Mouse (Mus musculus) midbrain, embryonic 15.5 days (tissue): Measurements from ENCODE around the gene Ppp1r8. TPM values are rescaled to one million over a fixed set of nuclear protein-coding genes. Genes with fewer than 3 reads are reported as not detected.
A peak's percentile ranks its signal among the peaks of the same experiment; 100 is the strongest.

Source experiments
- ATAC-seq: fragments of 200-750 bp; cut with Nextera tagmentation; replicated peaks from 2 replicates; pipeline ENCODE4 v1.8.0; 2017; ENCODE audit warnings: moderate TSS enrichment
- H3K27ac ChIP-seq: fragments of 300-500 bp; sonication (generic); 2 replicates; pipeline ENCODE4 v1.5.1; 2015; ENCODE audit warnings: mild to moderate bottlenecking, inconsistent platforms
- H3K27me3 ChIP-seq: fragments of 300-500 bp; sonication (generic); replicated peaks from 2 replicates; pipeline ENCODE4 v1.6.1; 2015; ENCODE audit warnings: inconsistent platforms
- H3K36me3 ChIP-seq: fragments of 300-500 bp; sonication (generic); replicated peaks from 2 replicates; pipeline ENCODE4 v1.6.1; 2015; ENCODE audit warnings: inconsistent platforms
- H3K4me1 ChIP-seq: fragments of 300-500 bp; sonication (generic); 2 replicates; pipeline ENCODE4 v1.6.1; 2015; ENCODE audit warnings: inconsistent platforms
- H3K4me2 ChIP-seq: fragments of 300-500 bp; sonication (generic); 2 replicates; pipeline ENCODE4 v1.6.1; 2015; ENCODE audit warnings: inconsistent platforms, mild to moderate bottlenecking, moderate library complexity
- H3K4me3 ChIP-seq: fragments of 300-500 bp; sonication (generic); 2 replicates; pipeline ENCODE4 v1.5.1; 2015; ENCODE audit warnings: mild to moderate bottlenecking, inconsistent platforms
- H3K9ac ChIP-seq: fragments of 300-500 bp; sonication (generic); 2 replicates; pipeline ENCODE4 v1.6.1; 2015; ENCODE audit warnings: mild to moderate bottlenecking, inconsistent platforms
- H3K9me3 ChIP-seq: fragments of 300-500 bp; sonication (generic); 2 replicates; pipeline ENCODE4 v1.6.1; 2016; ENCODE audit warnings: inconsistent platforms
- WGBS: fragments of 180-500 bp; shearing (Covaris S2); methylation state at CpG from one replicate; pipeline ENCODE4 v1.1.7; 2015; ENCODE audit warnings: mixed read lengths; 5-methylcytosine and 5-hydroxymethylcytosine counted together
- polyA plus RNA-seq: library from polyadenylated mRNA; unstranded; fragments of >200 nt; fragmentation: Nextera tagmentation; extraction: Ambion mirVana; gene quantifications from 2 replicates; pipeline ENCODE4 v1.2.1, GENCODE M21; 2015

Gene Ppp1r8
- polyA plus RNA-seq, 1 experiment from 2014 or later, result 52.8 TPM

DNA sequence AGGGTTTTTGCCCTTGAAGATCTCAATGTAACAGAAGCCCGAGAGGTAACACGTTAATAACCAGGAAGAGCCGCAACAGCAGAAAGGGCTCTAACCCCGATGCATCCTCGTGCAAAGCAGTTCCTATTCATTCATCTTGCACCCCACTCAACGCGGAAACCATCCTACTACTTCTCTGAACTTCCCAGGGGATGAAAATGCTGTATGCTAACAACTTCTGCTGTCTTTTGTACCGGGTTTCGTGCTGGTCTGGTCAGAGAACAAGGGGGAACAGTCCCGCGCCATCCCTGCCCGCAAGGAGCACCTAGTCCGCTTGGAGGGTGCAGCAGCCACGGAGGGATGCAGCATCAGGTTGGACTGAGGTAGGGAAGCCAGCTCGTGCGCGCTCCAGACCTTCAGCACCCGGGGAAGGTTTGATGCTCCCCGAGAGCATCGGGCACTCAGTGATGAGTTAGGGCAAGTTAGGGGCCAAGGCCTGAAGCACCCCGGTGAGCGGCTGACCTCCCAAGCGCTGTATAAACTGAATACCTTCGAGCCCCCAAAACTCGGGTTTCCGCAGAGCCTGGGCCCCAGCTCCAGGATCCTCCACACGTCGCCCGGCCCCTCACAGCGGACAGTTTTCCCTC lies 575 bp downstream of the Ppp1r8 start:
- Histone ChIP-seq H3K9me3 (no peaks in the 10 kb centered on the region), H3K4me3 (peak overlapping the region; percentile 88), H3K9ac (peak overlapping the region; percentile 89), H3K36me3 (peaks cover 9% of the 10 kb centered on the region; the same call in 1 of the 2 replicates), H3K27me3 (no peaks in the 10 kb centered on the region), H3K27ac (peak overlapping the region; percentile 84), H3K4me1 (peaks cover 18% of the 10 kb centered on the region), H3K4me2 (peak overlapping the region; percentile 82)
- peak; percentile 55 for ATAC-seq
- under 1% methylated on average over 30 of the region's 30 CpGs for WGBS

DNA sequence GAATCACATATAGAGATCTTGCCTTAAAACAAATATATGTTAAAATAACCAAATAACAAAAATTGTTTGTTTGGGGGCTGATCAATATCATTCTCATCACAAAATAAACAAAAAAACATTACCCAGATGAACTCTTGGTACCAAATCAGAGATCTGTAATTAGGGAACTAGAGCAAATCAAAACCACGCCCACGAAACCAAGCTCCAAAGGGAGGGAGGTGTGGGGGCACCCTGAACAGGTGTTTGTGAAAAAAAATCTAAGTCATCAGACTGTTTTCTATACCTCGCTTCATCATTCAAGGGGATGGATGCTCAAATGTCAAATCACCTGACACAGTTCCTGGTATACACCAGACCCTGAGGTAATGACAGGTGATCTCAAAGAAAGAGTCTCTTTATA lies 1.5 kb downstream of the Ppp1r8 start:
- 90% methylated on average over 3 of the region's 3 CpGs for WGBS
- Histone ChIP-seq H3K4me2 (peak overlapping the region; percentile 82), H3K27ac (no peak overlapping the region; the same call in 1 of the 2 replicates), H3K4me3 (peak overlapping the region; percentile 88), H3K9me3 (no peaks in the 10 kb centered on the region), H3K4me1 (peaks cover 18% of the 10 kb centered on the region), H3K9ac (peak overlapping the region; percentile 89), H3K36me3 (peaks cover 9% of the 10 kb centered on the region; the same call in 1 of the 2 replicates), H3K27me3 (no peaks in the 10 kb centered on the region)
- no peak for ATAC-seq

DNA sequence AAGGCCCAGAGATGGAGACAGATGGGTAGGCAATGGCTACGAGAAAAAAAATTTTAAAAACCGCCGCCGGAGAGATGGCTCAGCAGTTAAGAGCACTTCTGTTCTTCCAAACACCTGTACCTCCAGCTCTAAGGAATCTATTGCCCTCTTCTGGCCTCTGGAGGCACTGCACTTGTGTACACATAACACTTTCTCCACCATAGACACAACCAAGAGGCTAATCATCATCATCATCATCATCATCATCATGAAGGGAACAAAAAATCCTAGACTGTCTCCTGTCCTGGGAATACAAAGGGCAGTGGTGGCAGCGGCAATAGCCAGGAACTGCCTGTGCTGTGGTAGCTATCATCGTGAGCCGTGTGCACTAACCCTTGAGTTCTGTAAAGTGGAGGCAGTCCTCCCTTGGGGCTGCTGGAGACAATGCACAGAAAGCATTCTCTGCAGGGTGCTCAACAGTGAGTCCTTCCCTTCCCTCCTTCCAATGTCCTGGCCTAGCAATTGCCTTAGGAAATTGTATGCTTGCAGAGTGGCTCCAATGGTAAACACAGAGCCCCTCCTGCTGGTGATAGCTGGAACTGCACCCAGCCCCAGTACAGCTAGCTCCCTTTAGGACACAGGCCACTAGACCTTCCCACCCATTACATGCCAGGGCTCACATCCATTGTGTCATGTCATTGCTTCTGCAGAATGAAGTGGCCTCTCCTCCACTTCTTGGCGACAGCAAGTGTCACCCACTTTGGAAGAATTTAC lies 19.2 kb downstream of the Ppp1r8 start:
- Histone ChIP-seq H3K36me3 (peaks cover 36% of the 10 kb centered on the region), H3K4me2 (no peak overlapping the region), H3K27me3 (no peaks in the 10 kb centered on the region), H3K4me1 (no peaks in the 10 kb centered on the region), H3K9me3 (0 out of 2 replicates have a peak, but pooled peaks cover 3% of the 10 kb centered on the region), H3K27ac (no peak overlapping the region), H3K9ac (no peak overlapping the region), H3K4me3 (no peak overlapping the region)
- WGBS, result 76% methylated on average over 8 of the region's 8 CpGs
- ATAC-seq, result no peak

GRCm38 (mm10) chr4:132818442-132818841 lies 24.5 kb downstream of the Ppp1r8 start:
- Histone ChIP-seq H3K9ac (no peak overlapping the region), H3K4me1 (no peaks in the 10 kb centered on the region), H3K4me3 (no peak overlapping the region), H3K9me3 (0 out of 2 replicates have a peak, but pooled peaks cover 3% of the 10 kb centered on the region), H3K27me3 (no peaks in the 10 kb centered on the region), H3K27ac (no peak overlapping the region), H3K36me3 (no peaks in the 10 kb centered on the region), H3K4me2 (no peak overlapping the region)
- ATAC-seq, result no peak
- WGBS, result 56% methylated on average over 2 of the region's 2 CpGs

DNA sequence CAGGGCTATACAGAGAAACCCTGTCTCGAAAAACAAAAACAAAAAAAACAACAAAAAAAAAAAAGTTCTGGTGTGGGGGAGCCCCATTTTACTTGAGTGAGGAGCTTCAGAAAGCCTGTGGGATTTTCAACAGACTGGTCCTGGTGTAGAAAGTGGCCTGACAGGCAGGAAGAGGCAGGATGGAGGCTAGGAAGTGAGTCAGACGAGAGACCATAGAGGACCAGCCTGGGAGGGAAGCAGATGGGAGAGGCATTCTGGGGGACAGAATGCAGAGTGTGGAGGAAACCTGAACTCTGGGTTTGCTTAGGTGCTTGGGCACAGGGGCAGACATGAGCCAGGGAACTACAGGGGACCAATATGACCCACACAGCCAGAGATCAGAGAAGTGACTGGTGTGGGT lies 26.1 kb downstream of the Ppp1r8 start:
- no peak overlapping the region for H3K4me3 ChIP-seq
- H3K27me3 ChIP-seq, result no peaks in the 10 kb centered on the region
- H3K9ac ChIP-seq, result no peak overlapping the region
- 71% methylated on average over 2 of the region's 2 CpGs for WGBS
- H3K9me3 ChIP-seq, result 0 out of 2 replicates have a peak, but pooled peaks cover 3% of the 10 kb centered on the region
- no peak for ATAC-seq
- no peaks in the 10 kb centered on the region for H3K4me1 ChIP-seq
- no peaks in the 10 kb centered on the region for H3K36me3 ChIP-seq
- H3K27ac ChIP-seq, result no peak overlapping the region
- H3K4me2 ChIP-seq, result no peak overlapping the region

DNA sequence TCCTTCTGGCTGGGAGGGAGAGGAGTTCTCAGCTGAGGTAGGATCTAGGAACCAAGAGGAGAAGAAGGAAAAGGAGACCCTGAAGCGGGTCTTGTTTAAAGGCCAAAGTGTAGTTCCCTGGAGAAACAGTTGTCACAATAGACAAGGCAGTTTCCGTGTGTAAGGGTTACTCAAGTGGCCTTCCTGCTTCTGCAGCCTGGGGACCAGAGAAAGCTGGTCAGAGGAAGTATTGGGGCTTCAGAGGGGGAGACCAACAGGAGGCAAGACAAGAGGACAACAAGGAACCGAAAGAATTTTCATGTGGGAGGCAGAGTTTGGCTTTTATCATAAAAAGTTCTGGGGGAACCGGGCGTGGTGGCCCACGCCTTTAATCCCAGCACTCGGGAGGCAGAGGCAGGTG lies 26.6 kb downstream of the Ppp1r8 start:
- WGBS, result 82% methylated on average over 7 of the region's 7 CpGs
- ATAC-seq, result no peak
- H3K4me1 ChIP-seq, result no peaks in the 10 kb centered on the region

GRCm38 (mm10) chr4:132809621-132810020 lies 33.3 kb downstream of the Ppp1r8 start:
- 88% methylated on average over 5 of the region's 5 CpGs for WGBS
- Histone ChIP-seq H3K27ac (no peak overlapping the region), H3K27me3 (no peaks in the 10 kb centered on the region)

More for the DNA sequence above, 26.6 kb downstream of the Ppp1r8 start:
- H3K4me3 ChIP-seq, result no peak overlapping the region
- H3K36me3 ChIP-seq, result no peaks in the 10 kb centered on the region
- H3K27me3 ChIP-seq, result no peaks in the 10 kb centered on the region
- H3K27ac ChIP-seq, result no peak overlapping the region
- H3K9me3 ChIP-seq, result 0 out of 2 replicates have a peak, but pooled peaks cover 3% of the 10 kb centered on the region
- H3K9ac ChIP-seq, result no peak overlapping the region
- no peak overlapping the region for H3K4me2 ChIP-seq

GRCm38 (mm10) chr4:132807771-132808641 lies 35.0 kb downstream of the Ppp1r8 start:
- Histone ChIP-seq H3K4me3 (no peak overlapping the region), H3K4me1 (no peaks in the 10 kb centered on the region), H3K27ac (no peak overlapping the region), H3K36me3 (no peaks in the 10 kb centered on the region), H3K27me3 (no peaks in the 10 kb centered on the region), H3K4me2 (no peak overlapping the region), H3K9me3 (no peaks in the 10 kb centered on the region), H3K9ac (no peak overlapping the region)
- WGBS, result 80% methylated on average over 5 of the region's 5 CpGs
- ATAC-seq, result no peak

More at GRCm38 (mm10) chr4:132809621-132810020, 33.3 kb downstream of the Ppp1r8 start:
- ATAC-seq, result no peak
- H3K9me3 ChIP-seq, result no peaks in the 10 kb centered on the region
- H3K4me3 ChIP-seq, result no peak overlapping the region
- H3K4me1 ChIP-seq, result no peaks in the 10 kb centered on the region
- H3K4me2 ChIP-seq, result no peak overlapping the region
- no peak overlapping the region for H3K9ac ChIP-seq
- no peaks in the 10 kb centered on the region for H3K36me3 ChIP-seq

DNA sequence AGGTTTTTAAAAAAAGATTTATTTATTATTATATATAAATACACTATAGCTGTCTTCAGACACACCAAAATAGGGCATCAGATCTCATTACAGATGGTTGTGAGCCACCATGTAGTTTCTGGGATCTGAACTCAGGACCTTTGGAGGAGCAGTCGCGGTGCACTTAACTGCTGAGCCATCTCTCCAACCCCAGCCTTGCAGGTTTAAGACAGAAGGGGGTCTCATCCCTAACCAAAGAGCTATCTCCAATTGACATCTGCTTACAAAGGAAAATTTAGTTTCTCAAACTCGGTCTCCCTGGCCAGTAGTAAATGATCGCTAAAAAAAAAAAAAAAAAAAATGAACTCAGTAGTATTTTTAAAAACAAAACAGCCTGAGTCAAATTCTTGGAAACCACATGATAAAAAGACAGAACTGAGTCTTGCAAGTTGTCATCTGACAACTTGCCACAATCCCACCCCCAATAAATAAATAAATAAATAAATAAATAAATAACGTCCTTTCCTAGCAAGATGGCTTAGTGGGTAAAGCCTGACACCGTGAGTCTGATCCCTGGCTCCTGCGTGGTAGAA lies 36.3 kb downstream of the Ppp1r8 start:
- no peak for ATAC-seq

GRCm38 (mm10) chr4:132805599-132806197 lies 37.3 kb downstream of the Ppp1r8 start:
- WGBS, result 88% methylated on average over 12 of the region's 12 CpGs
- Histone ChIP-seq H3K36me3 (no peaks in the 10 kb centered on the region), H3K9me3 (no peaks in the 10 kb centered on the region), H3K4me1 (no peaks in the 10 kb centered on the region), H3K4me2 (no peak overlapping the region), H3K27me3 (no peaks in the 10 kb centered on the region), H3K9ac (no peak overlapping the region), H3K27ac (no peak overlapping the region), H3K4me3 (no peak overlapping the region)
- ATAC-seq, result no peak

More for the DNA sequence above, 36.3 kb downstream of the Ppp1r8 start:
- no peak overlapping the region for H3K27ac ChIP-seq
- no peak overlapping the region for H3K4me2 ChIP-seq
- no peak overlapping the region for H3K4me3 ChIP-seq
- no peaks in the 10 kb centered on the region for H3K36me3 ChIP-seq
- H3K27me3 ChIP-seq, result no peaks in the 10 kb centered on the region
- no peaks in the 10 kb centered on the region for H3K4me1 ChIP-seq
- no peaks in the 10 kb centered on the region for H3K9me3 ChIP-seq
- 93% methylated on average over 7 of the region's 7 CpGs for WGBS
- H3K9ac ChIP-seq, result no peak overlapping the region

- 86% methylated on average over 5 of the region's 5 CpGs for WGBS
- Histone ChIP-seq H3K9me3 (no peaks in the 10 kb centered on the region), H3K4me2 (no peak overlapping the region), H3K27ac (no peak overlapping the region), H3K4me3 (no peak overlapping the region), H3K4me1 (no peaks in the 10 kb centered on the region), H3K36me3 (no peaks in the 10 kb centered on the region), H3K27me3 (no peaks in the 10 kb centered on the region), H3K9ac (no peak overlapping the region)
- ATAC-seq, result no peak
Observed at GRCm38 (mm10) chr4:132805146-132805545, 37.8 kb downstream of the Ppp1r8 start.
